Mouse (Mus musculus) regulatory T cell (primary cell): ENCODE results near the gene Tmem163.

Experiments
- in situ Hi-C: fragments of 300-600 bp; cut with MboI, MseI; formaldehyde crosslinking; loops from one replicate; pipeline ENCODE4 v1.15.1; 2025; ENCODE audit warnings: high pct_unique_total_duplicates

Gene Tmem163

GRCm38 (mm10) chr1:127442880-127443877, 236.2 kb downstream of the Tmem163 start:
- in situ Hi-C loops: no loop called here

GRCm38 (mm10) chr1:127441736-127442135, 237.6 kb downstream of the Tmem163 start:
- in situ Hi-C loops: no loop called here

GRCm38 (mm10) chr1:127441007-127441406, 238.3 kb downstream of the Tmem163 start:
- in situ Hi-C loops: no loop called here

GRCm38 (mm10) chr1:127439452-127439891, 239.9 kb downstream of the Tmem163 start:
- in situ Hi-C loops: no loop called here

- in situ Hi-C loops: no loop called here
These were observed 242.3 kb downstream of the Tmem163 start for GRCm38 (mm10) chr1:127437091-127437490.
